Mouse (Mus musculus) left cerebral cortex, postnatal 14 days (tissue): ENCODE data around the gene Hdgfl2. TPM values are rescaled to one million over a fixed set of nuclear protein-coding genes. Genes with fewer than 3 reads are reported as not detected.
A peak's percentile ranks its signal among the peaks of the same experiment; 100 is the strongest.

ENCODE experiments used
- DNase-seq, 2 experiments: peaks; one replicate each; pipeline ENCODE4 v3.0.0; 2021 to 2022; ENCODE audit warnings: low spot score in 2 of 2, mixed read lengths in 1 of 2
- intact Hi-C: fragments of 180-260 bp; cut with DNase I; formaldehyde crosslinking; loops from one replicate; pipeline ENCODE4 v1.15.1; 2025
- total RNA-seq, 2 experiments: library from RNA; stranded (reverse); gene quantifications; 2 replicates each; pipeline ENCODE4 v1.2.3; 2021

The Hdgfl2 gene
- total RNA-seq, 2 experiments from 2014 or later = 97.6 to 97.9 TPM

GRCm38 (mm10) chr17:56139858-56140595 lies 60.6 kb downstream of the Hdgfl2 start, which contains the start of gene Sema6b:
Gene Sema6b (minus strand): TSS chr17:56140343.
- peak; percentile 66 to 84 for DNase-seq
- intact Hi-C loops = no loop called here

- DNase-seq = peak in 1 of 2 experiments; percentile 74
- intact Hi-C loops = no loop called here
Observed at GRCm38 (mm10) chr17:56141702-56142605, 62.5 kb downstream of the Hdgfl2 start.

- intact Hi-C loops = no loop called here
- DNase-seq = no peak
Observed at GRCm38 (mm10) chr17:56144546-56144945, 65.1 kb downstream of the Hdgfl2 start.

- intact Hi-C loops = no loop called here
- DNase-seq = no peak
Observed at GRCm38 (mm10) chr17:56146131-56146530, 66.7 kb downstream of the Hdgfl2 start.

- no peak for DNase-seq
- intact Hi-C loops = no loop called here
Observed at GRCm38 (mm10) chr17:56147420-56147819, 68.0 kb downstream of the Hdgfl2 start.

- intact Hi-C loops = no loop called here
Observed at GRCm38 (mm10) chr17:56148280-56148679, 68.8 kb downstream of the Hdgfl2 start.

GRCm38 (mm10) chr17:56148790-56149618 lies 69.6 kb downstream of the Hdgfl2 start:
- no peak for DNase-seq
- intact Hi-C loops = no loop called here

More at GRCm38 (mm10) chr17:56148280-56148679, 68.8 kb downstream of the Hdgfl2 start:
- no peak for DNase-seq

- DNase-seq = no peak
- intact Hi-C loops = no loop called here
Observed at GRCm38 (mm10) chr17:56149897-56150296, 70.5 kb downstream of the Hdgfl2 start.

Other genes starting within 250 kb of the Hdgfl2 start
- gene Zfp119a, start 200.7 kb upstream of the Hdgfl2 start, total RNA-seq = 1 to 10 TPM; 6.7 to 9.1 TPM
- 1 to 10 TPM; 6.1 TPM for gene Zfp959, start 187.5 kb upstream of the Hdgfl2 start, total RNA-seq
- 1 to 10 TPM; 2.9 to 3.6 TPM for gene Zfp119b, start 130.1 kb upstream of the Hdgfl2 start, total RNA-seq
- gene Ebi3, start 127.0 kb upstream of the Hdgfl2 start, total RNA-seq = 1 to 10 TPM; 2.0 to 3.3 TPM
- 10 to 100 TPM; 14.2 to 15.0 TPM for gene Yju2, start 120.5 kb upstream of the Hdgfl2 start, total RNA-seq
- 10 to 100 TPM; 34.3 to 39.5 TPM for gene Shd, start 109.2 kb upstream of the Hdgfl2 start, total RNA-seq
- gene Fsd1, start 93.1 kb upstream of the Hdgfl2 start, total RNA-seq = 10 to 100 TPM; 89.9 to 97.3 TPM
- gene Stap2, start 74.0 kb upstream of the Hdgfl2 start, total RNA-seq = 1 to 10 TPM; 4.4 to 4.7 TPM
- 100 to 1,000 TPM; 102 to 120 TPM for gene Mpnd, start 73.9 kb upstream of the Hdgfl2 start, total RNA-seq
- 10 to 100 TPM; 51.4 to 57.8 TPM for gene Sh3gl1, start 43.0 kb upstream of the Hdgfl2 start, total RNA-seq
- 1 to 10 TPM; 2.5 to 4.0 TPM for gene Chaf1a, start 39.2 kb upstream of the Hdgfl2 start, total RNA-seq
- 10 to 100 TPM; 74.4 to 89.6 TPM for gene Ubxn6, start 4.6 kb upstream of the Hdgfl2 start, total RNA-seq
- gene Plin4, start 30.2 kb downstream of the Hdgfl2 start, total RNA-seq = 1 to 10 TPM in 1 of 2 experiments, under 1 TPM in 1; 0.36 to 1.1 TPM
- gene Plin5, start 38.0 kb downstream of the Hdgfl2 start, total RNA-seq = 1 to 10 TPM in 1 of 2 experiments, under 1 TPM in 1; 0.46 to 1.1 TPM
- gene Lrg1, start 42.4 kb downstream of the Hdgfl2 start, total RNA-seq = 1 to 10 TPM; 1.2 to 2.8 TPM
- 100 to 1,000 TPM; 135 to 144 TPM for gene Sema6b, start 60.7 kb downstream of the Hdgfl2 start, total RNA-seq
- gene Tnfaip8l1, start 82.8 kb downstream of the Hdgfl2 start, total RNA-seq = 1 to 10 TPM; 8.3 to 9.8 TPM
- 10 to 100 TPM; 47.2 to 48.0 TPM for gene Mydgf, start 104.3 kb downstream of the Hdgfl2 start, total RNA-seq
- 10 to 100 TPM; 50.5 to 57.1 TPM for gene Dpp9, start 139.3 kb downstream of the Hdgfl2 start, total RNA-seq
- 10 to 100 TPM; 39.1 to 41.0 TPM for gene Fem1a, start 177.2 kb downstream of the Hdgfl2 start, total RNA-seq
- gene Ticam1, start 197.2 kb downstream of the Hdgfl2 start, total RNA-seq = 1 to 10 TPM; 5.5 to 5.9 TPM
- gene Plin3, start 213.2 kb downstream of the Hdgfl2 start, total RNA-seq = 1 to 10 TPM; 4.8 TPM
- not detected for gene Arrdc5, start 220.7 kb downstream of the Hdgfl2 start, total RNA-seq
- 1 to 10 TPM; 2.1 to 2.8 TPM for gene Uhrf1, start 223.7 kb downstream of the Hdgfl2 start, total RNA-seq
- gene Kdm4b, start 246.4 kb downstream of the Hdgfl2 start, total RNA-seq = 10 to 100 TPM; 75.0 to 87.7 TPM